Mouse (Mus musculus) MEL (cell line): Measurements from ENCODE around the gene 0610010F05Rik. TPM values are rescaled to one million over a fixed set of nuclear protein-coding genes. Genes with fewer than 3 reads are reported as not detected.

Experiments
- DNase-seq: peaks from one replicate; pipeline ENCODE4 v3.0.0; 2011; ENCODE audit warnings: low read depth, low spot score
- H3K27ac ChIP-seq: 2 replicates; pipeline ENCODE4 v1.5.1; 2012; ENCODE audit warnings: low read depth, mild to moderate bottlenecking, control low read depth, low read length, moderate library complexity; ENCODE audit not compliant: control insufficient read depth
- H3K27me3 ChIP-seq, 2 experiments: fragments of 150-350 bp in 1 of 2; sonication (generic) in 1 of 2; 2 replicates each; pipeline ENCODE4 v1.6.1; 2012; ENCODE audit warnings: low read length in 2 of 2, mild to moderate bottlenecking in 2 of 2, improper control_type of control experiment in 1 of 2, moderate library complexity in 1 of 2; ENCODE audit not compliant: insufficient read depth in 2 of 2, control insufficient read depth in 1 of 2
- H3K36me3 ChIP-seq, 2 experiments: 2 replicates each; pipeline ENCODE4 v1.6.1; 2012 to 2014; ENCODE audit warnings: low read length in 2 of 2, improper control_type of control experiment in 1 of 2, inconsistent platforms in 1 of 2, mild to moderate bottlenecking in 1 of 2; ENCODE audit not compliant: insufficient read depth in 2 of 2, control insufficient read depth in 1 of 2
- H3K4me1 ChIP-seq, 2 experiments: fragments of 150-350 bp in 1 of 2; sonication (generic) in 1 of 2; 2 replicates each; pipeline ENCODE4 v1.6.1; 2012; ENCODE audit warnings: low read length in 2 of 2, improper control_type of control experiment in 1 of 2, mild to moderate bottlenecking in 1 of 2; ENCODE audit not compliant: insufficient read depth in 2 of 2, control insufficient read depth in 1 of 2
- H3K4me3 ChIP-seq, 2 experiments: fragments of 150-350 bp in 1 of 2; sonication (generic) in 1 of 2; 2 replicates each; pipeline ENCODE4 v1.5.1; 2012; ENCODE audit warnings: low read depth in 2 of 2, low read length in 2 of 2, mild to moderate bottlenecking in 2 of 2, moderate library complexity in 2 of 2, control low read depth in 1 of 2, improper control_type of control experiment in 1 of 2; ENCODE audit not compliant: control insufficient read depth in 1 of 2, insufficient read depth in 1 of 2
- H3K79me2 ChIP-seq: 2 replicates; pipeline ENCODE4 v1.6.1; 2012; ENCODE audit warnings: mild to moderate bottlenecking, low read length, moderate library complexity; ENCODE audit not compliant: control insufficient read depth, poor library complexity, insufficient read depth
- H3K9ac ChIP-seq: 2 replicates; pipeline ENCODE4 v1.6.1; 2012; ENCODE audit warnings: low read depth, mild to moderate bottlenecking, control low read depth, low read length, moderate library complexity; ENCODE audit not compliant: control insufficient read depth, poor library complexity, severe bottlenecking
- H3K9me3 ChIP-seq: fragments of 150-350 bp; sonication (generic); replicated peaks from 2 replicates; pipeline ENCODE4 v1.6.1; 2012; ENCODE audit warnings: mild to moderate bottlenecking, low read length, improper control_type of control experiment, moderate library complexity; ENCODE audit not compliant: insufficient read depth
- BHLHE40 ChIP-seq: IDR thresholded peaks from 2 replicates; pipeline ENCODE4 v1.6.1; 2012; ENCODE audit warnings: low read depth, mild to moderate bottlenecking, inconsistent platforms, low read length, improper control_type of control experiment, borderline replicate concordance
- E2F4 ChIP-seq: IDR thresholded peaks from 2 replicates; pipeline ENCODE4 v1.6.1; 2011; ENCODE audit warnings: low read depth, low read length, improper control_type of control experiment, borderline replicate concordance
- ETS1 ChIP-seq: IDR thresholded peaks from 2 replicates; pipeline ENCODE4 v1.6.1; 2012; ENCODE audit warnings: low read depth, mild to moderate bottlenecking, inconsistent platforms, low read length, improper control_type of control experiment, moderate library complexity
- GABPA ChIP-seq: IDR thresholded peaks from 2 replicates; pipeline ENCODE4 v1.6.1; 2012; ENCODE audit warnings: low read depth, mild to moderate bottlenecking, inconsistent platforms, low read length, improper control_type of control experiment, moderate library complexity
- HCFC1 ChIP-seq: IDR thresholded peaks from 2 replicates; pipeline ENCODE4 v1.6.1; 2012; ENCODE audit warnings: low read depth, mild to moderate bottlenecking, inconsistent platforms, low read length, improper control_type of control experiment, moderate library complexity
- JUND ChIP-seq: IDR thresholded peaks from 2 replicates; pipeline ENCODE4 v1.6.1; 2011; ENCODE audit warnings: low read depth, mild to moderate bottlenecking, improper control_type of control experiment, low read length
- KAT2A ChIP-seq: conservative IDR thresholded peaks from 2 replicates; pipeline ENCODE4 v1.6.1; 2012; ENCODE audit warnings: low read depth, low read length, improper control_type of control experiment, inconsistent platforms
- MAFK ChIP-seq: IDR thresholded peaks from 2 replicates; pipeline ENCODE4 v1.6.1; 2011; ENCODE audit warnings: low read depth, mild to moderate bottlenecking, low read length, improper control_type of control experiment, borderline replicate concordance
- MAX ChIP-seq: IDR thresholded peaks from 2 replicates; pipeline ENCODE4 v1.6.1; 2011; ENCODE audit warnings: low read length, improper control_type of control experiment
- MAZ ChIP-seq: IDR thresholded peaks from 2 replicates; pipeline ENCODE4 v1.6.1; 2012; ENCODE audit warnings: low read depth, mild to moderate bottlenecking, inconsistent platforms, low read length, improper control_type of control experiment
- MXI1 ChIP-seq: IDR thresholded peaks from 2 replicates; pipeline ENCODE4 v1.6.1; 2011; ENCODE audit warnings: mild to moderate bottlenecking, low read depth, low read length, improper control_type of control experiment
- MYB ChIP-seq: IDR thresholded peaks from 2 replicates; pipeline ENCODE4 v1.6.1; 2011; ENCODE audit warnings: mild to moderate bottlenecking, low read depth, low read length, improper control_type of control experiment
- MYC ChIP-seq: IDR thresholded peaks from 2 replicates; pipeline ENCODE4 v1.6.1; 2011; ENCODE audit warnings: low read depth, mild to moderate bottlenecking, low read length, improper control_type of control experiment, moderate library complexity
- NELFE ChIP-seq: IDR thresholded peaks from 2 replicates; pipeline ENCODE4 v1.6.1; 2011; ENCODE audit warnings: low read depth, low read length, improper control_type of control experiment
- NRF1 ChIP-seq: IDR thresholded peaks from 2 replicates; pipeline ENCODE4 v1.6.1; 2014; ENCODE audit warnings: low read depth, mild to moderate bottlenecking, inconsistent platforms, low read length, improper control_type of control experiment, moderate library complexity; ENCODE audit not compliant: poor library complexity, insufficient read depth, severe bottlenecking
- POLR2A ChIP-seq, 2 experiments: IDR thresholded peaks; 2 replicates each; pipeline ENCODE4 v1.6.1; 2011 to 2012; ENCODE audit warnings: low read length in 2 of 2, mild to moderate bottlenecking in 2 of 2, control low read depth in 1 of 2, improper control_type of control experiment in 1 of 2, low read depth in 1 of 2, moderate library complexity in 1 of 2; ENCODE audit not compliant: control insufficient read depth in 1 of 2, insufficient read depth in 1 of 2, poor library complexity in 1 of 2
- POLR2AphosphoS2 ChIP-seq: IDR thresholded peaks from 2 replicates; pipeline ENCODE4 v1.6.1; 2011; ENCODE audit warnings: low read length, improper control_type of control experiment
- RAD21 ChIP-seq: IDR thresholded peaks from 2 replicates; pipeline ENCODE4 v1.6.1; 2011; ENCODE audit warnings: mild to moderate bottlenecking, low read depth, low read length, improper control_type of control experiment
- RCOR1 ChIP-seq: IDR thresholded peaks from 2 replicates; pipeline ENCODE4 v1.6.1; 2012; ENCODE audit warnings: low read depth, mild to moderate bottlenecking, inconsistent platforms, low read length, improper control_type of control experiment
- SMC3 ChIP-seq: IDR thresholded peaks from 2 replicates; pipeline ENCODE4 v1.6.1; 2011; ENCODE audit warnings: low read depth, low read length, improper control_type of control experiment
- TBP ChIP-seq: IDR thresholded peaks from 2 replicates; pipeline ENCODE4 v1.8.0; 2011; ENCODE audit warnings: low read depth, low read length, improper control_type of control experiment
- TCF12 ChIP-seq: IDR thresholded peaks from 2 replicates; pipeline ENCODE4 v1.6.1; 2014; ENCODE audit warnings: low read depth, mild to moderate bottlenecking, inconsistent platforms, low read length, improper control_type of control experiment, moderate library complexity
- ZC3H11A ChIP-seq: IDR thresholded peaks from 2 replicates; pipeline ENCODE4 v1.6.1; 2012; ENCODE audit warnings: low read depth, mild to moderate bottlenecking, inconsistent platforms, low read length, improper control_type of control experiment
- ZKSCAN1 ChIP-seq: IDR thresholded peaks from 2 replicates; pipeline ENCODE4 v1.6.1; 2012; ENCODE audit warnings: low read depth, mild to moderate bottlenecking, inconsistent platforms, low read length, improper control_type of control experiment, moderate library complexity
- ZMIZ1 ChIP-seq: IDR thresholded peaks from 2 replicates; pipeline ENCODE4 v1.6.1; 2012; ENCODE audit warnings: low read depth, mild to moderate bottlenecking, inconsistent platforms, low read length, improper control_type of control experiment, moderate library complexity
- polyA plus RNA-seq, 2 experiments: library from polyadenylated mRNA; stranded (reverse) in 1 of 2; unstranded in 1 of 2; fragments of >175 nt in 1 of 2; fragments of >200 nt in 1 of 2; gene quantifications; 2 replicates each; pipeline versions ENCODE4 v1.2.1 to v1.2.4; 2012; ENCODE audit warnings: low replicate concordance in 2 of 2, low read depth in 1 of 2; ENCODE audit not compliant: insufficient read length in 2 of 2, insufficient read depth in 1 of 2, missing spikeins in 1 of 2
- total RNA-seq: library from RNA; depleted of rRNA; stranded (reverse); fragments of 300-350 nt; gene quantifications from 2 replicates; pipeline ENCODE4 v1.2.3, GENCODE M21; 2012; rRNA removed

The 0610010F05Rik gene
- total RNA-seq (13.7 and 14.1 TPM in 2 replicates), polyA plus RNA-seq (100 to 1,000 TPM in 1 of 2 experiments, 10 to 100 TPM in 1; 13.8 to 156 TPM)

DNA sequence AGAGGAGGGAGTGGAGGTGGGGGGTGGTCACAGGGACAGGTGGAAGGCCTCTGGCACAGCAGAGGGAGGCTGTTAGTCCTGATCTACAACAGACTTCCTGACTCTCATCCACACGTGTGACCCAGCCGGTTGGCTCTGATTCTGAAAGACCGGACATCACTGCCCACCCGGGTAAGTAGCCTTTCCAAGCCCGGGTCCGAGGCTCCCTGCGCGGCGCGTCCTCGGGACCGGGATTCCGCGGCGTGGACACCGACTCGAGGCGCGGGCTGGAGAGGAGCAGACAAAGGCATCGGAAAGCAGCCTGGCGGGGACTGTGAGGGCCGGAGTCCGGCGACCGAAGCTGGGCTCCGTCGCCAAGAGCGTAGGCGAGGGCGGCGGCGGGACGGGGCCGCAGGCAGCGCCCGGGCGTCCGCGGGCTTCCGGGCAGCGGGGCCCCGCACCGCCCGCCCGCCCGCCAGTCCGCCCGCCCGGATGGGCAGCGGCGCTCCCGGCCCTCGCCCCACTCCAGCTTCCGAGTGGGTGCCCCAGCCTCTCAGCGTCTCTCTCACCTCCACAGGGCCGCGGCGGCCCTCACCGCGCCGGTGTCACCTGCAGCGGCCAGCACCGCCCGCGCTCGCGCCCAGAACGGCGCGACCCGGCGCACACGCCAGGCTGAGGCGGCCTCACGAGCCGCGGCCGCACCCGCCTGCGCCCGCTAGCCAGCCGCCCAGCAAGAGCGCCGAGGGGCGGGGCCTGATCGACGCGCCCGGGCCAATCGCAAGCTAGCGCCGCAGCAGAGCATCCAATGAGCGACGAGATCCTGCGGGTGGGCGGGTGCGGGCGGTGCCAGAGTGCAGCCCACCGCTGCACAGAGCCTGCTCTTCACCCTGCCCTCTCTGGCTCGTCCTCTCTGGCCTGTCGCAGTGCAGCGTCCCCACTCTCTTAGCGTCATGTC, at the start of gene 0610010F05Rik:
Gene 0610010F05Rik, minus strand, starts transcription at position 695 of the 934 bp plus-strand sequence.
- H3K79me2 ChIP-seq = peaks cover 4% of the 10 kb centered on the region; the same call in 1 of the 2 replicates
- DNase-seq = peak; percentile 98
- 0 out of 2 replicates have a peak, but pooled peaks cover 2% of the 10 kb centered on the region for H3K9me3 ChIP-seq
- peaks cover 3 to 9% of the 10 kb centered on the region in 2 experiments for H3K4me1 ChIP-seq
- peak within 1 kb of the TSS; percentile 34 for H3K27ac ChIP-seq
- TF ChIP-seq MYB = no peak
- 0 out of 2 replicates have a peak, but pooled peaks have one; percentile 8 for TF ChIP-seq ZKSCAN1
- TF ChIP-seq HCFC1 = peak; percentile 69; the same call in 1 of the 2 replicates
- TF ChIP-seq RCOR1 = no peak
- TF ChIP-seq KAT2A = no peak
- TF ChIP-seq MXI1 = peak; percentile 93
- peak; percentile 58; the same call in 1 of the 2 replicates for TF ChIP-seq POLR2AphosphoS2
- TF ChIP-seq MAFK = no peak
- TF ChIP-seq GABPA = no peak
- TF ChIP-seq MAX = peak; percentile 35; the same call in 1 of the 2 replicates
- no peak for TF ChIP-seq JUND
- 0 out of 2 replicates have a peak, but pooled peaks have one; percentile 37 for TF ChIP-seq TCF12
- no peak for TF ChIP-seq RAD21
- TF ChIP-seq MYC = 0 out of 2 replicates have a peak, but pooled peaks have one; percentile 1
- 0 out of 2 replicates have a peak, but pooled peaks have one; percentile 22 for TF ChIP-seq ETS1
- TF ChIP-seq ZC3H11A = no peak
- peak; percentile 90 to 99; a peak in 3 of 4 replicates for TF ChIP-seq POLR2A (IDR thresholded peaks at IDR 0.05; ENCODE audit: control insufficient read depth in 1 of 2, insufficient read depth in 1 of 2, low read depth in 1 of 2, low read length in 2 of 2, poor library complexity in 1 of 2)
- TF ChIP-seq MAZ = no peak; the same call in 1 of the 2 replicates
- peak; percentile 57 for TF ChIP-seq NRF1
- TF ChIP-seq BHLHE40 = peak; percentile 63; the same call in 1 of the 2 replicates
- TF ChIP-seq NELFE = peak; percentile 85
- TF ChIP-seq TBP = no peak
- 0 out of 2 replicates have a peak, but pooled peaks have one; percentile 0 for TF ChIP-seq E2F4
- TF ChIP-seq ZMIZ1 = peak; percentile 96
- TF ChIP-seq SMC3 = no peak
- peaks cover 2 to 10% of the 10 kb centered on the region in 2 experiments for H3K36me3 ChIP-seq
- no peaks in the 10 kb centered on the region for H3K27me3 ChIP-seq
- H3K4me3 ChIP-seq = peak within 1 kb of the TSS; percentile 92 to 94
- peak within 1 kb of the TSS; percentile 96 for H3K9ac ChIP-seq
